Mouse (Mus musculus): ENCODE measurements around the gene Ebf1. TPM values are rescaled to one million over a fixed set of nuclear protein-coding genes. Genes with fewer than 3 reads are reported as not detected.

Ebf1 gene
- polyA plus RNA-seq, 1 experiment, result 2.7 TPM

DNA sequence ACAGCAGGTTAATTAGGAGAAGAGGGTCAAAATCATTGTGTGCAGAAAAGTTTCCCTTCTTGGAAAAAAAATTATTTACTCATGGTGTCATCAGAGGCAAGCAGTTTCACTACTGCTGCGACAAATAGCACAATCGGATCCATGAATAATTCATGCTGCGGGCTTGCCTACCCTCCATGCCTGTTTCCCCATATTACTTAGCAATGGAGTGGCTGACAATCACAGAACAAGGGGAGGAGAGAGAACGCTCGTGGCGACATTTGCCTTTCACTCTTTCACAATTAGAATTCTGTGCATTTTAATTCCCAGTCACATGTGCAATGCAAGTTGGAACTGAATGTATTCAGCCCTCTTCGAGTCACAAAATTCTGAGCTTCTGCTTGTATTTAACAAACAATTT is 283.4 kb downstream of the Ebf1 start:
- Histone ChIP-seq H3K4me3 (no peak overlapping the region), H3K4me2 (ENCODE audit: low read depth) (no peak overlapping the region), H3ac (ENCODE audit: control insufficient read depth, insufficient read length) (no peak overlapping the region), H3K27me3 (ENCODE audit: control insufficient read depth, insufficient read depth, insufficient read length) (no peaks in the 10 kb centered on the region), H3K79me2 (ENCODE audit: control insufficient read depth, insufficient read depth) (no peaks in the 10 kb centered on the region), H3K36me3 (ENCODE audit: control insufficient read depth, insufficient read depth) (no peaks in the 10 kb centered on the region)
- TF ChIP-seq MYOD1 (IDR thresholded peaks at IDR 0.05; ENCODE audit: control insufficient read depth in 1 of 3, insufficient read length in 2 of 3, low read depth in 2 of 3) (no peak), POLR2AphosphoS2 (IDR thresholded peaks at IDR 0.05; ENCODE audit: insufficient read length, low read depth) (no peak), E2F4 (IDR thresholded peaks at IDR 0.05; ENCODE audit: insufficient read depth) (no peak), TCF3 (IDR thresholded peaks at IDR 0.05; ENCODE audit: insufficient read length, low read depth) (no peak), POLR2A (IDR thresholded peaks at IDR 0.05; ENCODE audit: insufficient read length, low read depth) (no peak), TCF12 (IDR thresholded peaks at IDR 0.05; ENCODE audit: insufficient read depth, poor library complexity, severe bottlenecking) (no peak)

DNA sequence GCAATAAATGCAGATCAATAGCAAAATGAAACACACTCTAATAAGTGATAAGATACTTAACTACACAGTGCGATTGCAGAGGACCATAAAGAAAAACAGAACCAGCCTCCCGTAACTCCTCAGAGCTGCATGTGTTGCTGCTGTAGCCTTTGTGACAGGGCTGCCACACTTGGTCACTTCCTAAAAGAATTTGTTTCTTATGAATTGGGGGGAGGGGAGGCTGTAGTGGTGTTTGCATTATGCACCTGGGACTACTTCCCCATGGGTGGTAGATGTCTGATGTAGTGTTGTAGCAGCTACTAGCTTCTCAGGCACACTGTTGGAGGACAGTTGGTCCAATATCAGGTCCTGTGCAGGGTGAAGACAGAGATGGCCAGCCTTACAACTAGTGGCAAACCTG is 284.6 kb downstream of the Ebf1 start:
- no peaks in the 10 kb centered on the region for H3K36me3 ChIP-seq (ENCODE audit: control insufficient read depth, insufficient read depth)
- H3K79me2 ChIP-seq (ENCODE audit: control insufficient read depth, insufficient read depth), result no peaks in the 10 kb centered on the region
- no peak overlapping the region for H3ac ChIP-seq (ENCODE audit: control insufficient read depth, insufficient read length)
- TF ChIP-seq MYOG (IDR thresholded peaks at IDR 0.05; ENCODE audit: control insufficient read depth in 1 of 3, insufficient read depth in 1 of 3, insufficient read length in 2 of 3, low read depth in 2 of 3) (no peak), POLR2A (IDR thresholded peaks at IDR 0.05; ENCODE audit: insufficient read length, low read depth) (no peak), E2F4 (IDR thresholded peaks at IDR 0.05; ENCODE audit: insufficient read depth) (no peak), CEBPB (IDR thresholded peaks at IDR 0.05; ENCODE audit: insufficient read depth, poor library complexity, severe bottlenecking) (no peak), REST (IDR thresholded peaks at IDR 0.05; ENCODE audit: insufficient read depth, insufficient read length) (no peak), TCF12 (IDR thresholded peaks at IDR 0.05; ENCODE audit: insufficient read depth, poor library complexity, severe bottlenecking) (no peak), USF1 (IDR thresholded peaks at IDR 0.05; ENCODE audit: low read depth) (no peak), MAX (IDR thresholded peaks at IDR 0.05; ENCODE audit: low read depth) (no peak), SRF (IDR thresholded peaks at IDR 0.05; ENCODE audit: control insufficient read depth, insufficient read length, low read depth) (no peak), MYOD1 (IDR thresholded peaks at IDR 0.05; ENCODE audit: control insufficient read depth in 1 of 3, insufficient read length in 2 of 3, low read depth in 2 of 3) (no peak), POLR2AphosphoS2 (IDR thresholded peaks at IDR 0.05; ENCODE audit: insufficient read length, low read depth) (no peak), TCF3 (IDR thresholded peaks at IDR 0.05; ENCODE audit: insufficient read length, low read depth) (no peak)
- no peak overlapping the region for H3K4me2 ChIP-seq (ENCODE audit: low read depth)
- no peak overlapping the region for H3K4me3 ChIP-seq
- no peaks in the 10 kb centered on the region for H3K27me3 ChIP-seq (ENCODE audit: control insufficient read depth, insufficient read depth, insufficient read length)

DNA sequence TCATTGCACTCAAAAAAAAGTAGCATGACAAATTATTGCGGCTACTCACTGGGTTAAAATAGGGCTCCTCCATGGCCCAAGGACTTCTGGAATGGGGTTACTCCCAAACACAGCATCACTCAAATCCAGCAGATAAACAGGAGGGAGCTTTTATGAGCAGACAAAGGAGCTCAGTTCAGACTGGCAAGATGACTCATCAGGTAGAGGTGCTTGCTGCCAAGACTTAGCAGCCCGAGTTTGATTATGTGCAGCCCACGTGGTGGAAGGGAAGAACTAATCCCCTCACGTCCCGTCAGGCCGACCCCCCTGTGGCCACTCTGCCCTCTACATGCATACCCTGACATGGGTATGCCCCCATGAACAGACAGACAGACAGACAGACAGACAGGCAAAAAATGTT is 285.0 kb downstream of the Ebf1 start:
- no peak overlapping the region for H3ac ChIP-seq (ENCODE audit: control insufficient read depth, insufficient read length)
- peak; percentile 50 for TF ChIP-seq USF1 (IDR thresholded peaks at IDR 0.05; ENCODE audit: low read depth)
- no peak for TF ChIP-seq MYOD1 (IDR thresholded peaks at IDR 0.05; ENCODE audit: control insufficient read depth in 1 of 3, insufficient read length in 2 of 3, low read depth in 2 of 3)
- TF ChIP-seq TCF12 (IDR thresholded peaks at IDR 0.05; ENCODE audit: insufficient read depth, poor library complexity, severe bottlenecking), result no peak
- no peak for TF ChIP-seq POLR2A (IDR thresholded peaks at IDR 0.05; ENCODE audit: insufficient read length, low read depth)
- no peak for TF ChIP-seq SRF (IDR thresholded peaks at IDR 0.05; ENCODE audit: control insufficient read depth, insufficient read length, low read depth)
- H3K36me3 ChIP-seq (ENCODE audit: control insufficient read depth, insufficient read depth), result no peaks in the 10 kb centered on the region
- no peaks in the 10 kb centered on the region for H3K27me3 ChIP-seq (ENCODE audit: control insufficient read depth, insufficient read depth, insufficient read length)
- no peak overlapping the region for H3K4me3 ChIP-seq
- H3K4me2 ChIP-seq (ENCODE audit: low read depth), result no peak overlapping the region
- H3K79me2 ChIP-seq (ENCODE audit: control insufficient read depth, insufficient read depth), result no peaks in the 10 kb centered on the region

DNA sequence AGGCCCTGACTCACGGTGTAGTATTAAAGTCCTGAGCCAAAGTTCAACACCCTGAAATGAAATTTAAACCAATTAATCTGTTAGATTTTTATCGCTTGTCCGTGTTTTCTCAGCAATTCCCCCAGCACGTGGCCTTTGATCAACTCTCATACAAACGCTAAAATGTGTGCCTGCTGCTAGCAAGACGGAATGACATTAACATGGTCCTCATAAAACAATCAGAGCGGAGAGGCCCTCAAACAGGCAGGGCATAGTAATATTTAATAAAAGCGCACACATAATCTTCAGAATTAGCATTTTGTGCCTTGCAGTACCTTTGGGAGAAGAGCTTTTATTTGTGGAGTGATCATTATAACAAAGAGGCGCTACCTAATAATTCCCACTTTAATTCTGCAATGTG is 287.0 kb downstream of the Ebf1 start:
- Histone ChIP-seq H3ac (ENCODE audit: control insufficient read depth, insufficient read length) (no peak overlapping the region), H3K79me2 (ENCODE audit: control insufficient read depth, insufficient read depth) (no peaks in the 10 kb centered on the region), H3K36me3 (ENCODE audit: control insufficient read depth, insufficient read depth) (no peaks in the 10 kb centered on the region), H3K4me3 (no peak overlapping the region), H3K4me2 (ENCODE audit: low read depth) (no peak overlapping the region), H3K27me3 (ENCODE audit: control insufficient read depth, insufficient read depth, insufficient read length) (no peaks in the 10 kb centered on the region)
- TF ChIP-seq MAX (IDR thresholded peaks at IDR 0.05; ENCODE audit: low read depth), result no peak
- TF ChIP-seq E2F4 (IDR thresholded peaks at IDR 0.05; ENCODE audit: insufficient read depth), result no peak
- no peak for TF ChIP-seq TCF12 (IDR thresholded peaks at IDR 0.05; ENCODE audit: insufficient read depth, poor library complexity, severe bottlenecking)
- TF ChIP-seq TCF3 (IDR thresholded peaks at IDR 0.05; ENCODE audit: insufficient read length, low read depth), result no peak
- TF ChIP-seq POLR2A (IDR thresholded peaks at IDR 0.05; ENCODE audit: insufficient read length, low read depth), result no peak
- no peak for TF ChIP-seq USF1 (IDR thresholded peaks at IDR 0.05; ENCODE audit: low read depth)
- TF ChIP-seq MYOD1 (IDR thresholded peaks at IDR 0.05; ENCODE audit: control insufficient read depth in 1 of 3, insufficient read length in 2 of 3, low read depth in 2 of 3), result no peak
- TF ChIP-seq POLR2AphosphoS2 (IDR thresholded peaks at IDR 0.05; ENCODE audit: insufficient read length, low read depth), result no peak
- TF ChIP-seq MYOG (IDR thresholded peaks at IDR 0.05; ENCODE audit: control insufficient read depth in 1 of 3, insufficient read depth in 1 of 3, insufficient read length in 2 of 3, low read depth in 2 of 3), result no peak
- TF ChIP-seq REST (IDR thresholded peaks at IDR 0.05; ENCODE audit: insufficient read depth, insufficient read length), result no peak
- TF ChIP-seq CEBPB (IDR thresholded peaks at IDR 0.05; ENCODE audit: insufficient read depth, poor library complexity, severe bottlenecking), result no peak
- no peak for TF ChIP-seq SRF (IDR thresholded peaks at IDR 0.05; ENCODE audit: control insufficient read depth, insufficient read length, low read depth)

DNA sequence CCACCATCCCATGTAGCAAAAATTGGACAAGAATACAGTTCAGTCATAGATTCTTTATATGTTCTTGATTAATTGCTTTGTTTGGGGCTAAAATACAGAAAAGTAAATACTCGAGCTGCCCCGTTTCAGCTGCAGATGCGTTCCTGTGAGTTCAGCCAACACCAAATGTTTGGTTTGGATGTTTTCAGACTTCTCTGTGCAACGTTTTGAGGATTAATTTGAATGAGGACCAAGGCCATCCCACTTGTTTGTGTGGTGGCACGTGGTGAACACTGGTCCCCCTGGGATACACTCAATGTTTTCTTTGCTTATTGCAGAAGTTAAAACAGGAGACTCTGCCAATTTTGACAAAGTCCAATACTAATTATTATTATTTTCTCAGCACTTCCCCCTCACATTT is 289.3 kb downstream of the Ebf1 start:
- H3K36me3 ChIP-seq (ENCODE audit: control insufficient read depth, insufficient read depth), result peaks cover 3% of the 10 kb centered on the region
- no peak overlapping the region for H3K4me3 ChIP-seq
- no peak overlapping the region for H3K4me2 ChIP-seq (ENCODE audit: low read depth)
- H3K27me3 ChIP-seq (ENCODE audit: control insufficient read depth, insufficient read depth, insufficient read length), result no peaks in the 10 kb centered on the region
- H3ac ChIP-seq (ENCODE audit: control insufficient read depth, insufficient read length), result no peak overlapping the region
- no peak for TF ChIP-seq MYOG (IDR thresholded peaks at IDR 0.05; ENCODE audit: control insufficient read depth in 1 of 3, insufficient read depth in 1 of 3, insufficient read length in 2 of 3, low read depth in 2 of 3)
- no peak for TF ChIP-seq TCF3 (IDR thresholded peaks at IDR 0.05; ENCODE audit: insufficient read length, low read depth)
- TF ChIP-seq POLR2AphosphoS2 (IDR thresholded peaks at IDR 0.05; ENCODE audit: insufficient read length, low read depth), result no peak
- no peak for TF ChIP-seq SRF (IDR thresholded peaks at IDR 0.05; ENCODE audit: control insufficient read depth, insufficient read length, low read depth)
- TF ChIP-seq MYOD1 (IDR thresholded peaks at IDR 0.05; ENCODE audit: control insufficient read depth in 1 of 3, insufficient read length in 2 of 3, low read depth in 2 of 3), result no peak
- TF ChIP-seq USF1 (IDR thresholded peaks at IDR 0.05; ENCODE audit: low read depth), result no peak
- TF ChIP-seq POLR2A (IDR thresholded peaks at IDR 0.05; ENCODE audit: insufficient read length, low read depth), result no peak
- TF ChIP-seq CEBPB (IDR thresholded peaks at IDR 0.05; ENCODE audit: insufficient read depth, poor library complexity, severe bottlenecking), result no peak
- TF ChIP-seq TCF12 (IDR thresholded peaks at IDR 0.05; ENCODE audit: insufficient read depth, poor library complexity, severe bottlenecking), result no peak
- TF ChIP-seq E2F4 (IDR thresholded peaks at IDR 0.05; ENCODE audit: insufficient read depth), result no peak
- H3K79me2 ChIP-seq (ENCODE audit: control insufficient read depth, insufficient read depth), result no peaks in the 10 kb centered on the region

All from myocyte (in vitro differentiated cells).